Mouse (Mus musculus) bone marrow, adult 2 months (tissue): ENCODE data around the gene Gm43517.

Experiments used
- CTCF ChIP-seq: fragments of 200-500 bp; IDR thresholded peaks from 2 replicates; pipeline ENCODE4 v1.5.1; 2011; ENCODE audit warnings: low read length, control low read depth; ENCODE audit not compliant: control insufficient read depth, insufficient read depth
- POLR2A ChIP-seq: fragments of 200-500 bp; IDR thresholded peaks from 2 replicates; pipeline ENCODE4 v1.6.1; 2011; ENCODE audit warnings: low read depth, mild to moderate bottlenecking, control low read depth, low read length, borderline replicate concordance; ENCODE audit not compliant: control insufficient read depth

DNA sequence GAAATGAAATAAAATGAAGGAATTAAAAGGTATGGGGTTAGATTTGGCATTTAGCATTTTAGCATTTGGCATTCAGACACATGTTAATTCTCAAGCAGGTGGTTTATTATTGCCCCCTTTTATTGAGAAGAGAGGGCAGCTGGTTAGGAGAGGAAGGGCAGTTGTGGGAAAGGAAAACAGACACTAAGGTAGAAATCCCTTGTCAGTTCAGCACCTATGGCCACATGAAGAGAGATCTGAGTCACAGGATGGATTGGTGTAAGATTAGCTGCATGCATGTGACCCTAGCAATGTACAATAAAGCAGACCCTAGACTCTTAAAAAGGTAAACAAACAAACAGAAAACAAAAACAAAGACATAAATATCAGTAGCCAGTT lies 13.2 kb downstream of the Gm43517 start:
- no peak for TF ChIP-seq CTCF
- TF ChIP-seq POLR2A: no peak
